Mouse (Mus musculus): ENCODE data around the gene Ift88. TPM values are rescaled to one million over a fixed set of nuclear protein-coding genes. Genes with fewer than 3 reads are reported as not detected.

Ift88 gene
- polyA plus RNA-seq (2015; fragmentation: Nextera tagmentation; extraction: Ambion mirVana): 6.7 and 7.0 TPM in 2 replicates

GRCm38 (mm10) chr14:57423432-57424211 lies at the start of gene Ift88:
Ift88 (plus strand) TSS chr14:57424062.

GRCm38 (mm10) chr14:57398065-57398757 lies 25.7 kb upstream of the Ift88 start, which contains the start of gene Cryl1:
Cryl1 (minus strand) TSS chr14:57398529.

GRCm38 (mm10) chr14:57524671-57525387 lies 101.0 kb downstream of the Ift88 start, which contains the start of gene Il17d:
Il17d (plus strand) TSS chr14:57524777.

Other genes starting within 250 kb of the Ift88 start
- gene Cryl1, start 25.5 kb upstream of the Ift88 start, polyA plus RNA-seq (2015; fragmentation: Nextera tagmentation; extraction: Ambion mirVana): 24.9 and 33.8 TPM in 2 replicates
- gene Il17d, start 100.7 kb downstream of the Ift88 start, polyA plus RNA-seq (2015; fragmentation: Nextera tagmentation; extraction: Ambion mirVana): 5.9 and 7.2 TPM in 2 replicates
- 83.1 and 88.2 TPM in 2 replicates for gene Eef1akmt1, start 147.6 kb downstream of the Ift88 start, polyA plus RNA-seq (2015; fragmentation: Nextera tagmentation; extraction: Ambion mirVana)
- 9.6 and 14.4 TPM in 2 replicates for gene Xpo4, start 241.4 kb downstream of the Ift88 start, polyA plus RNA-seq (2015; fragmentation: Nextera tagmentation; extraction: Ambion mirVana)